Mouse (Mus musculus) neural tube, embryonic 14.5 days (tissue): ENCODE data around the gene Azgp1. TPM values are rescaled to one million over a fixed set of nuclear protein-coding genes. Genes with fewer than 3 reads are reported as not detected.

ENCODE experiments used
- ATAC-seq: fragments of 200-750 bp; cut with Nextera tagmentation; 2 replicates; pipeline ENCODE4 v1.8.0; 2017; ENCODE audit warnings: low read depth, mild to moderate bottlenecking, moderate TSS enrichment, moderate library complexity
- H3K27ac ChIP-seq: fragments of 300-500 bp; sonication (generic); 2 replicates; pipeline ENCODE4 v1.5.1; 2014; ENCODE audit warnings: low read depth, mild to moderate bottlenecking, control low read depth, low read length, moderate library complexity, mixed read lengths
- H3K27me3 ChIP-seq: fragments of 300-500 bp; sonication (generic); 2 replicates; pipeline ENCODE4 v1.6.1; 2014; ENCODE audit warnings: low read length; ENCODE audit not compliant: control insufficient read depth, insufficient read depth
- H3K36me3 ChIP-seq: fragments of 300-500 bp; sonication (generic); 2 replicates; pipeline ENCODE4 v1.6.1; 2014; ENCODE audit warnings: low read length, mixed read lengths; ENCODE audit not compliant: control insufficient read depth, insufficient read depth
- H3K4me1 ChIP-seq: fragments of 300-500 bp; sonication (generic); 2 replicates; pipeline ENCODE4 v1.6.1; 2014; ENCODE audit warnings: low read length; ENCODE audit not compliant: control insufficient read depth, insufficient read depth
- H3K4me2 ChIP-seq: fragments of 300-500 bp; sonication (generic); 2 replicates; pipeline ENCODE4 v1.6.1; 2014; ENCODE audit warnings: mild to moderate bottlenecking, low read depth, low read length, control low read depth
- H3K4me3 ChIP-seq: fragments of 300-500 bp; sonication (generic); 2 replicates; pipeline ENCODE4 v1.5.1; 2014; ENCODE audit warnings: low read depth, low read length, control low read depth, mixed read lengths
- H3K9ac ChIP-seq: fragments of 300-500 bp; sonication (generic); replicated peaks from 2 replicates; pipeline ENCODE4 v1.6.1; 2014; ENCODE audit warnings: low read depth, mild to moderate bottlenecking, control low read depth, low read length, mixed read lengths
- H3K9me3 ChIP-seq: fragments of 300-500 bp; sonication (generic); 2 replicates; pipeline ENCODE4 v1.6.1; 2016; ENCODE audit warnings: low read length; ENCODE audit not compliant: control insufficient read depth
- WGBS: fragments of 180-500 bp; shearing (Covaris S2); extraction: QIAGEN DNeasy Blood & Tissue Kit; methylation state at CpG from one replicate; pipeline ENCODE4 v1.1.7; 2014; 5-methylcytosine and 5-hydroxymethylcytosine counted together
- polyA plus RNA-seq: library from polyadenylated mRNA; unstranded; fragments of >200 nt; fragmentation: Nextera tagmentation; extraction: Ambion mirVana; gene quantifications from 2 replicates; pipeline ENCODE4 v1.2.1, GENCODE M21; 2014

The Azgp1 gene
- polyA plus RNA-seq, 1 experiment from 2014 or later = not detected

DNA sequence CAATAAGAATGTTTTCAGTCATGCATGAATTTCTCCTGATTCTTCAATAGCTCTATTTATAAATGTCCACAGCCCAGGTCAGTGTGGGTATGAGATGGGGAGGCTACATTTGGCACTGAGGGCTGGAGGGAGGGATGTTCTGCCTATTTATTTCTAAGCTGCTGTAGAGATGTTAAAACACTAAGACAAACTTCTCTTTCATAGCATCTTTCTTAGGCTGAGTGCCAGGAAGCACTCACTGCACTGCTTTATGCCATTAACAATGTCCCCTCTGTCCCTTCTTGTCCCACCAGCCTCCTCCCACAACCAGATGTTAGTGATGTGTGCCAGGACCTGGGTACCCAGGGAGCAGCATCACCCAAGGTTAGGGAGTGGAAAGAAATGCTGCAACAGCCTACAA, 14.8 kb upstream of the Azgp1 start:
- Histone ChIP-seq H3K9ac (no peak overlapping the region), H3K36me3 (no peaks in the 10 kb centered on the region), H3K4me2 (no peak overlapping the region), H3K4me3 (no peak overlapping the region), H3K4me1 (no peaks in the 10 kb centered on the region), H3K9me3 (no peaks in the 10 kb centered on the region), H3K27me3 (no peaks in the 10 kb centered on the region), H3K27ac (no peak overlapping the region)
- ATAC-seq = no peak

DNA sequence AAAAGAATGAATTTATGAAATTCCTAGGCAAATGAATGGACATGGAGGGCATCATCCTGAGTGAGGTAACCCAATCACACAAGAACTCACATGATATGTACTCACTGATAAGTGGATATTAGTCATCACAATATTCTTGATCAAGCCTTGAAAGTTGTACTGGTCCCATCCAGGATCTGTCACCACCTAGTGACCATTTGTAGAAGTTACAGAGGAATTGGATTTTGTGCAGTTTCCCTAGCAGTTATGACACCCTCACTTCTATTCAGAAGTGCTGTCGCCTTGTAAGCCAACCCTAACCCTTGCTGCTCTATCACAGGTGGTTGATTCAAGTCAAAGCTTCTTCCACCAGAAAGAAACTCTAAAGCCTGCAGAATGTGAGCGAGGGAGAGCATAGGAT, 8.2 kb upstream of the Azgp1 start:
- no peaks in the 10 kb centered on the region for H3K9me3 ChIP-seq
- H3K9ac ChIP-seq = no peak overlapping the region

DNA sequence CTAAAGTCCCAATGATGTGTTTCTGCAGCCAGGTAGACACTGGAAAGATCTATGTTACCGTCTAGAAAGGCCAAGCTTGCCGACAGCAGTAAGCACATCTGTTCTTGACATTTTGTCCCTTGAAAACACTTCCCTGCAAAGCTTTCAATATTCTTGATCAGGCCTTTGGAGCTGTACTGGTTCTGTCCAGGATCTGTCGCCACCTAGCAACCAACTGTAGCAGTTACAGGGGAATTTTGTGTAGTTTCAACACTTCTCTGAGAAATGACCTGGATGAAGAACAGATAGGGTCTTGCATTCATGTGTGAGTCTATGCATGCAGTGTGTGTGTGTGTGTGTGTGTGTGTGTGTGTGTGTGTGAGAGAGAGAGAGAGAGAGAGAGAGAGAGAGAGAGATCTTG, 7.6 kb upstream of the Azgp1 start:
- no peak overlapping the region for H3K4me2 ChIP-seq
- no peak overlapping the region for H3K4me3 ChIP-seq
- no peak overlapping the region for H3K27ac ChIP-seq
- no peaks in the 10 kb centered on the region for H3K9me3 ChIP-seq
- no peak overlapping the region for H3K9ac ChIP-seq
- H3K4me1 ChIP-seq = no peaks in the 10 kb centered on the region
- ATAC-seq = no peak
- 65% methylated on average over 3 of the region's 3 CpGs for WGBS
- no peaks in the 10 kb centered on the region for H3K36me3 ChIP-seq
- H3K27me3 ChIP-seq = no peaks in the 10 kb centered on the region

More for the DNA sequence above, 8.2 kb upstream of the Azgp1 start:
- Histone ChIP-seq H3K27me3 (no peaks in the 10 kb centered on the region), H3K4me2 (no peak overlapping the region), H3K4me3 (no peak overlapping the region), H3K27ac (no peak overlapping the region), H3K36me3 (no peaks in the 10 kb centered on the region), H3K4me1 (no peaks in the 10 kb centered on the region)
- no peak for ATAC-seq
- 77% methylated on average over 2 of the region's 2 CpGs for WGBS

DNA sequence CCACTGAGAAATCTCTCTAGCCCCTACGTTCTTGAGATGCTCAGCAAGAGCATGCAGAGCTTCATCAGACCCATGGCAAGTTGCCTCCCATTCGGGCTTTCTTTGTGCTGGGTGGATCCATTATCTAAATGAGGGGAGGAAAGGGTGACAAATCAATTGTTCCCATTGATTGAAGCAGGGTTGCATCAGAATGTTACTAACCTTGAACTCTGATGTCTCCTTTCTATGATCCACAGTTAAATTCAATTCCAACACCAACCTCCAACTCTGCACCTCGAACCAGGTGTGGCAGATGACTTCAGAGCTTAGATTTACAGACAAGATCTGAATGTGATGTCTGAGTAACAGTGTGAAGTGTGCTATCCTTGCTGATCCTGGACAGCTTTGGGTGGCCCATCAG, 6.6 kb upstream of the Azgp1 start:
- Histone ChIP-seq H3K9me3 (no peaks in the 10 kb centered on the region), H3K9ac (no peak overlapping the region), H3K4me2 (no peak overlapping the region), H3K36me3 (no peaks in the 10 kb centered on the region), H3K27ac (no peak overlapping the region), H3K27me3 (no peaks in the 10 kb centered on the region), H3K4me3 (no peak overlapping the region), H3K4me1 (no peaks in the 10 kb centered on the region)
- ATAC-seq = no peak
- WGBS = 62% methylated on average over 3 of the region's 3 CpGs

DNA sequence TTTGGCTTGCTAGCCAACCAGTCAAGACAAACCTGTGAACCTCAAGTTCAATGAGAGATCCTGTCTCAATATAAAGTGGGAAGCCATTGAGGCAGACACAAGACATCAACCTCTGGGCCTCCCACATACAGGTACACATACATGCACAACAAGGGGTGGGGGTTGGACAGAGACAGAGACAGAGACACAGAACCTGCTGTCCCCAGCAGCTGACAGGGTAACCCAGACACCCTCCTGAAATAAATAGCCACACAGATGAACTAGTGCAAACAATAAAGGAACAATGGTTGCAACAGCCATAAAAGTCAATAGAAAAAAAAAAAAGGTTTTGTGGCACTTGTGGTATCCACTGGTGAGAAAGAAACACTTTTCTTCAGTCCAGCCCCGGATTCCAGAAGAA, 5.9 kb upstream of the Azgp1 start:
- 44% methylated on average over 1 of the region's 1 CpGs for WGBS

DNA sequence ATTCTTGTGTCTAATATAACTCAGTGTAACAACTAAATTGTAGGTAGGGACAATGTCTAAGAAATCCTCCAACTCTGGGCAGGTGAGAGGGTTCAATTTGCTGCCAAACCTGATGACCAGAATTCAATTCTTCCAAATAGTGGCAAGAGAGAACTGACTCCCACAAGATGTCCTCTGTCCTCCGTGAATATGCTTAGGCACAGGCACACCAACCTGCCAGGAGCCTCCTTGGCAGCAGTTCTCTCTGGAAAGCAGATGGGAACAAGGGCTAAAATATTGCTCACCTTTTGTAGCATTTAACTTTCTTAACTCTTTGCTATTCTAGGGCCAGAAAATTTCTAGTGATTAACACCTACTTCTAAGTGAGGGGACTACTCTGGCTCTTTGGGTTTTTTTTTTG, 4.0 kb upstream of the Azgp1 start:
- H3K4me2 ChIP-seq = no peak overlapping the region
- no peaks in the 10 kb centered on the region for H3K27me3 ChIP-seq
- no peak overlapping the region for H3K9ac ChIP-seq
- no peak overlapping the region for H3K27ac ChIP-seq
- no peaks in the 10 kb centered on the region for H3K4me1 ChIP-seq
- H3K36me3 ChIP-seq = no peaks in the 10 kb centered on the region
- 53% methylated on average over 1 of the region's 1 CpGs for WGBS
- ATAC-seq = no peak
- no peak overlapping the region for H3K4me3 ChIP-seq
- H3K9me3 ChIP-seq = no peaks in the 10 kb centered on the region

More for the DNA sequence above, 5.9 kb upstream of the Azgp1 start:
- no peak overlapping the region for H3K4me3 ChIP-seq
- H3K27me3 ChIP-seq = no peaks in the 10 kb centered on the region
- no peak for ATAC-seq
- no peaks in the 10 kb centered on the region for H3K4me1 ChIP-seq
- no peak overlapping the region for H3K9ac ChIP-seq
- H3K36me3 ChIP-seq = no peaks in the 10 kb centered on the region
- no peak overlapping the region for H3K27ac ChIP-seq
- no peaks in the 10 kb centered on the region for H3K9me3 ChIP-seq
- no peak overlapping the region for H3K4me2 ChIP-seq

DNA sequence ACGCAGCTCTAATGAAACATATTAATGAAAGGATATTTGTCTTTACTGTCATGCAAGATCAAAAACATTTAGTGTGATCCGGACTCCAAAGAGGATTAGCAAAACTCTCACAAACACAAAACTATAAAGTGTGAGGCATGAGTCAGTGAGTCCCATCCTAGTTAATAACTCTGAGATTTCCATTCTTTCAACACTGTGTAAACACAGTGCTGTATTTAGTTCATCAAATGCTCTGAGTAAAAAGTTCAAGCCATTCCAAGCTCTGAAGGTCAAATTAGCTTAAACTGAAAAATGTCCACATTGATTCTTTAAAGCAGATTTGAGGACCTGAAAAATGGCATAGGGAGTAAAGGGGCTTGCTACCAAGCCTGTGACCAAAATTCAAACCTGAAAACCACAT, 2.2 kb upstream of the Azgp1 start:
- Histone ChIP-seq H3K4me2 (no peak overlapping the region), H3K27ac (no peak overlapping the region), H3K4me1 (no peaks in the 10 kb centered on the region), H3K36me3 (no peaks in the 10 kb centered on the region), H3K9ac (no peak overlapping the region), H3K9me3 (no peaks in the 10 kb centered on the region), H3K27me3 (no peaks in the 10 kb centered on the region), H3K4me3 (no peak overlapping the region)
- no peak for ATAC-seq
- WGBS = 80% methylated on average over 2 of the region's 2 CpGs

DNA sequence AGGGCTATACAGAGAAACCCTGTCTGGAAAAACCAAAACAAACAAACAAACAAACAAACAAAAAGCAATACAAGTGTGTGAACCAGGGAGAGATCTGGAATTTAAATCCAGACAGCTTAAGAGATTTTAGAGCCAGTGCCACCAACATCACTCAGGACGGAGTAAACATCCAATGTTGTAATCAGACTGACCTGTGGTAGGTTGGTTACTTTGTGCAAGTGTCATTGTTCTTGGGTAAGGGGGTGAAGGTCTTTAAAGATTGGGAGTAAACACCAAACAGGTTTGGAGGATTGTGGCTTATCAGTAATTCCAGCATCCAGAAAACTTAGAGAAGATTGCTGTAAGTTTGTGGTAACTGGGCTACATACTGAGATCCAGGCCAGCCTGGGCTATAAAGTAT, 5.0 kb downstream of the Azgp1 start:
- Histone ChIP-seq H3K27ac (no peak overlapping the region), H3K36me3 (no peaks in the 10 kb centered on the region), H3K4me3 (no peak overlapping the region), H3K27me3 (no peaks in the 10 kb centered on the region), H3K9ac (no peak overlapping the region), H3K4me1 (no peaks in the 10 kb centered on the region), H3K9me3 (no peaks in the 10 kb centered on the region), H3K4me2 (no peak overlapping the region)
- no peak for ATAC-seq
- WGBS = 100% methylated on average over 1 of the region's 1 CpGs

DNA sequence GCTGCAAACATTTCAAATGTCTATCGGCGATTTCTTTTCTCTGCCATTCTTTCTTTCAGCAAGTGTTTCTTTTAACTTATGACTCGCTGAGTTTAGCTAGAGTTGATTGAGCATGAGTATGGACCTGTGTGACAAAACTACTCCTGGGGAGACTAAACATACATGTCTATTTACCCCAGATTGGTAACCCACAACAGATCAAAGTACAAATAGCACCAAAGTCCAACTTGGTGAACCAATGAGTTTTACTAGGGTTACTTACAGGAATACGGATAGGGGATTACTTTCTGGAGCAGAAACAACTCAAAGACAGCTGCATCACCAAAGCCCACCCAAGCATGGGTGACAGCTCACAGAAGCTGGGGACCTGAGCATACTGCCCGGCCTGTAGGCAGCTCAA, 28.1 kb downstream of the Azgp1 start:
- WGBS = 93% methylated on average over 5 of the region's 5 CpGs
- H3K9me3 ChIP-seq = no peaks in the 10 kb centered on the region
- no peak overlapping the region for H3K27ac ChIP-seq
- no peak overlapping the region for H3K4me3 ChIP-seq
- no peak overlapping the region for H3K4me2 ChIP-seq
- no peaks in the 10 kb centered on the region for H3K36me3 ChIP-seq
- no peaks in the 10 kb centered on the region for H3K27me3 ChIP-seq
- H3K4me1 ChIP-seq = no peaks in the 10 kb centered on the region
- H3K9ac ChIP-seq = no peak overlapping the region
- ATAC-seq = no peak

DNA sequence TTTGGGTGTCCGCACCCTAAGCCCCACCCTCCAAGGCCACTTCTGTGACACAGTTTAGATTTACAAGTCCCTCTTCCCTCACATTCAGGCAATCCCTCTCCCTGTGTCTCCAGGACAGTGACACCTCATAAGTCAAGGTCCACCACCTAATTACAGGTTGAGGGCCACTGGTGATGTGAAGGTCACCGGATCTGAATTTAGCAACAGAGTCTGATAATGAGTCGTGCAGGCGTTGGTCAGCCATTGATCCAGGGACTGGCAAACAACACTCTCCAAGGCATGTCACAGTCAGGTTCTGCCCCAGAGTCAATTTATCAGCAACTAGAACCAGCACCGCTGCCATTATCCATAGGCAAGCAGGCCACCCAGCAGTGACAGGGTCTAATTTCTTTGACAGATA, 31.1 kb downstream of the Azgp1 start:
- no peak overlapping the region for H3K27ac ChIP-seq
- H3K4me3 ChIP-seq = no peak overlapping the region
- ATAC-seq = no peak
- H3K4me2 ChIP-seq = no peak overlapping the region
- H3K4me1 ChIP-seq = no peaks in the 10 kb centered on the region
- no peaks in the 10 kb centered on the region for H3K9me3 ChIP-seq
- H3K27me3 ChIP-seq = no peaks in the 10 kb centered on the region
- H3K36me3 ChIP-seq = no peaks in the 10 kb centered on the region
- H3K9ac ChIP-seq = no peak overlapping the region
- WGBS = 89% methylated on average over 5 of the region's 5 CpGs
